Mouse (Mus musculus) CH12F3 (cell line): ENCODE measurements around the gene Mrln.

Experiments
- in situ Hi-C: fragments of 300-500 bp; cut with MboI; formaldehyde crosslinking; loops from 2 replicates; pipeline ENCODE4 v1.14.3; 2020; ENCODE audit warnings: low sequenced_read_pairs

Gene Mrln

GRCm38 (mm10) chr10:70204505-70205399 lies at the start of gene Mrln:
Gene Mrln, plus strand, starts transcription at chr10:70204664.
- in situ Hi-C loops: no loop called here

- in situ Hi-C loops: no loop called here
Measured at GRCm38 (mm10) chr10:70156431-70157165, 47.9 kb upstream of the Mrln start.

GRCm38 (mm10) chr10:70159651-70160320 lies 44.7 kb upstream of the Mrln start:
- in situ Hi-C loops: no loop called here

GRCm38 (mm10) chr10:70160811-70161210 lies 43.7 kb upstream of the Mrln start:
- in situ Hi-C loops: no loop called here

- in situ Hi-C loops: no loop called here
Measured at GRCm38 (mm10) chr10:70161504-70161903, 43.0 kb upstream of the Mrln start.

- in situ Hi-C loops: no loop called here
Measured at GRCm38 (mm10) chr10:70163681-70164080, 40.8 kb upstream of the Mrln start.

- in situ Hi-C loops: no loop called here
Measured at GRCm38 (mm10) chr10:70165877-70166276, 38.6 kb upstream of the Mrln start.

GRCm38 (mm10) chr10:70166427-70166826 lies 38.0 kb upstream of the Mrln start:
- in situ Hi-C loops: no loop called here

- in situ Hi-C loops: no loop called here
Measured at GRCm38 (mm10) chr10:70167625-70168024, 36.8 kb upstream of the Mrln start.

GRCm38 (mm10) chr10:70168396-70168795 lies 36.1 kb upstream of the Mrln start:
- in situ Hi-C loops: no loop called here

GRCm38 (mm10) chr10:70169044-70169443 lies 35.4 kb upstream of the Mrln start:
- in situ Hi-C loops: no loop called here

- in situ Hi-C loops: no loop called here
Measured at GRCm38 (mm10) chr10:70173314-70173713, 31.1 kb upstream of the Mrln start.

- in situ Hi-C loops: no loop called here
Measured at GRCm38 (mm10) chr10:70174494-70175190, 29.8 kb upstream of the Mrln start.

- in situ Hi-C loops: no loop called here
Measured at GRCm38 (mm10) chr10:70180727-70181126, 23.7 kb upstream of the Mrln start.

GRCm38 (mm10) chr10:70181279-70181972 lies 23.0 kb upstream of the Mrln start:
- in situ Hi-C loops: no loop called here

- in situ Hi-C loops: no loop called here
Measured at GRCm38 (mm10) chr10:70183210-70184080, 21.0 kb upstream of the Mrln start.

- in situ Hi-C loops: no loop called here
Measured at GRCm38 (mm10) chr10:70186136-70186535, 18.3 kb upstream of the Mrln start.

- in situ Hi-C loops: no loop called here
Measured at GRCm38 (mm10) chr10:70186586-70186985, 17.9 kb upstream of the Mrln start.

GRCm38 (mm10) chr10:70189864-70190263 lies 14.6 kb upstream of the Mrln start:
- in situ Hi-C loops: no loop called here
